Mouse (Mus musculus): Measurements from ENCODE around the gene Cryzl2.

DNA sequence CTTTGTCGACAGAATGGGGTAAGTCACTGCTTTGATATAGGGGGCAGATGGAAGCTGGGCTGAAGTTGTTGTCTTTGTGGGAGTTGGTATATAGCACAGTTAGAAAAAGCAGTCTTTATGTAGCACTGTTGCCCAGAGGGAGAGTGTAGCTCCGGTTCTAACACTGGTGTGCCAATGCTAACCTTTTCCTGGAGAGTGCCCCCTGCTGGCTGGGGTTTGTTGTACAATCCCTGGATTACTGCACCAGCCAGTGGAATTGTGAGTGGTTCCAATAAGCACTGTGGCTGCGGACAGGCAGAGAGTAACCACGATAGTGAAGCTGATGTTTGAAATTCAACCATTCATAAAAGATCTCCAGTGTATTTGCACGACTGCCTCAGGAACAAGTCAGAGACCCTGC is 79.3 kb downstream of the Cryzl2 start:
- TF ChIP-seq ZC3H11A (IDR thresholded peaks at IDR 0.05; ENCODE audit: borderline replicate concordance, low read depth, low read length) (no peak), MAFK (IDR thresholded peaks at IDR 0.05; ENCODE audit: insufficient read depth, low read depth, low read length) (no peak), HCFC1 (IDR thresholded peaks at IDR 0.05; ENCODE audit: borderline replicate concordance, insufficient read depth, low read length) (no peak), CHD2 (IDR thresholded peaks at IDR 0.05; ENCODE audit: low read depth, low read length) (no peak)

Measured in ES-E14 (cell line).